Mouse (Mus musculus) adrenal gland, postnatal 10 days (tissue): ENCODE data around the gene Bbs9. TPM values are rescaled to one million over a fixed set of nuclear protein-coding genes. Genes with fewer than 3 reads are reported as not detected.
A peak's percentile ranks its signal among the peaks of the same experiment; 100 is the strongest.

Experiments used
- DNase-seq: peaks from one replicate; pipeline ENCODE4 v3.0.0; 2021; ENCODE audit warnings: mixed read lengths
- total RNA-seq, 2 experiments: library from RNA; stranded (reverse); gene quantifications; 2 replicates each; pipeline ENCODE4 v1.2.3; 2021

Gene Bbs9
- total RNA-seq, 2 experiments from 2014 or later: 12.0 to 16.4 TPM

DNA sequence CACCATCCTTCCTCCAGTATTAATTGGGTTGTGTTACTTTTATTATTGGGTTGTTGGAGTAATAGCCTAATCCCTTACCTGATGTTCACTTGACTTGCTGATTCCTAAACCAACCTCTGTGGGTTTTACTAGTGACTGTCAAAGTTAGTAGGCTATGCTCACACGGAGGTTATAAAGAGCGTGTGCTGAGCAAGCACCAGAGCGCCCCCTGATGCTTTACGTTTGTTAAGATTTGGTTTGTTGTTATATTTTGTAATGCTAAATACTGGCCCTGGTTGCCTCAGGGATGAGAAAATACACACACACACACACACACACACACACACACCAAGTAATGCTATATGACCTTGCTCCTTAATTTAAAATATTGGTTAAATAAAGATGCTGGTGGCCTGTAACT lies 219.9 kb downstream of the Bbs9 start:
- DNase-seq: no peak

DNA sequence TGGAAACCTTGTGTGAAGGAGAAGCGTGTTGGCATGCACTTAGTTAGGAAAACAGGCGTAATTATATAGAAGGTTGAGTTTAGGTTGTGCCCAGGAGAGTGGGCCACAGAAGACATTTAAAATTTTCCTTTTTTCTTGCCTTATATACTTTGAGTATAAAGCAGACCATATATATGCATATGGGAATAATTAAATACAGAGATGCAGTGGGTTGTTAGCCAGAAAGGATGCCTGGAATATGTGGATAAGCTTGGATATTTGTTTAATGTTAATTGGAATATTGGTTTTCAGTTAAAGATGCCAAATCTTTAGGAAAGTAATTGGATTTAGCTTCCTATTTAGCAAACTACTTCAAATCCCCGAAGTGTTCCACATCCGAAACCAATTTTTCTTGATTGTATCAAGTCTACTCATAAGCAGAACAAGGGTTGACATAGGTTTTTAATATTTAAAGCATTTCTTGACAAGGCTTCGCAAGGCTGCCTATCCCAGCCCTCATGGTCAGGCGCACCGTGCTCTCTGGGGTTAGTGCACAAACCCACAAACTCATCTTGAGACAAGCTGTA lies 221.4 kb downstream of the Bbs9 start:
- no peak for DNase-seq

DNA sequence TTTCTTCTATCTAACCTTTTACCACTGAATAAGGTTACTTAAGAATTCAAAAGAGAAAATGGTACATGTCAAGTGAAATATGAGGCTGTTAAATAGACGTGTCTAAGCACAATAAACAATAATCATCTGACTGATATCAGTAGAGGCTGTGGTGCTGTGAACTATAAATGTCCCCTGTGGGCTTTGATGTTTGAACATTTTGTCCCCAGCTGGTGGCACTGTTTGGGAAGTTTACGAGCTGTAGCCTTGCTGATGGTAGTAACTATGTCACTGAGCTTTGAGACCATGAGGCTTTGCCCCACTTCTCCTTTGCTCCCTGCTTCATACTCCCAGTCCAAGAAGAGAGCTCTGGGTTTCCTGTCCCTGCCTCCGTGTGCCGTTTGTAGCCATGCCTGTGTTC lies 222.3 kb downstream of the Bbs9 start:
- no peak for DNase-seq

DNA sequence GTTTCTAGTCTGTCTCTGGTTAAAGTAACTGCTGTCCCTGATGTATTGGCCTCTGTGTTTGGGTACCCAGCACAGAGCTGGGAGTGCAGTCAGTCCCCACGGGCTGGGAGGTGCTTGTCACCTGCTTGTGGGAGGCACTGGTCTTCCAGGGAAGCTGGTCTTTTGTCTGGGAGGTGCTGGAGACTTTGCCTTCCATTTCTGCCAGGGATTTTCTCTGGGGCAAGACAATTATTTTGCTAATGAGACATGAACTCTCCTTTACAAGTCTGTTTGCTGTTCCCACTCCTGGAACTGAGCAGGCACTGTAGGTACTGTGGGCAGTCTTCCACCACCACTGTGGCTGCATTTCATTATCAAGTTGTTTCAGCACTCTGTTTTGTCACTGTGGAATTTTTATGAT lies 223.0 kb downstream of the Bbs9 start:
- no peak for DNase-seq

DNA sequence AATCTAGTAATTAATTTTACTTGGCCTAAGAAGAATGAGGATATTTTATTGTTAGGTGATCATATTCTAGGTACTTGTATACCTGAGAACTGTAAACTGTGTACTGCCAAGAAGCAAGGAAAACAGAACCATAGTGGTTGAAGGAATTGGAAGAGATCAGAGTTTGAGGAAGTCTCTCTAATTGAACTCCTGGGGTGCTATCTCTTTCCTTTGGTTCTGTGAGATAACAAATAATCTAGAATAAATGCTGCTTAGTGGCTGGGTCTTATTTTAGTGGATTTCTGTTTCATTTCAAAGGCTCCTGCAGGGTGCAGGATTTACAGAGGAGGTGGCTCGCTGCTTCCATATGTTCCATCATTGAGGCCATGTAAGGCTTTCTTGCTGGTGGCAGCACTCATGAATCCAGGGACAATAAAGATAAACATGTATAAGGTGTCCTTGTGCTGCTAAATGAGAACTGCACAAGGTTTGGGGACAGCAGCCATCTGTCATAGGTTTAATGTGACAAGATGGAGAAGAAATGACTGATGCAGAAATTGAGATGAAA lies 226.6 kb downstream of the Bbs9 start:
- DNase-seq: no peak

DNA sequence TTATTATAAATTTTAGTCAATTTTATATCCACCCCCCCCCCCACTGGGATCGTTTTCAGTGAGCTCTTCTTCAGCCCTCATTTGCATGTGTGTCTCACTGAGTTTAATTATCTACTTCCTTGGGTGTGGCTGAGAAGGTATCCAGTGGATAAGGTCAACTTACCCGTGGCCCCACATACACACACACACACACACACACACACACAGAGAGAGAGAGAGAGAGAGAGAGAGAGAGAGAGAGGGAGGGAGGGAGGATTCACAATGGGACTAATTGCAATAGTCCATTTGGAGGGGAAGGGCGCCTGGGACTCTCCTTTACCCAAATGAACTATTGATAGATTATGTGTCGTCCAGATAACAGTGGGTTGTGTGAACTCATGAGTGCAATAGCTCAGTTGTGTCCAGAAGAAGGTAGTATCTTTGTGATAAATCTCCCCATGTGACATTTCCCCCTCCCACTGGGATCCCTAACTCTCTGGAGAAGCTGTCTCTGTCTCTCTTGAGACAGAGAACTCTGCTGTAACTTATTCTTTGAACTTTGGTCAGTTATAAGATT lies 227.4 kb downstream of the Bbs9 start:
- DNase-seq: no peak

DNA sequence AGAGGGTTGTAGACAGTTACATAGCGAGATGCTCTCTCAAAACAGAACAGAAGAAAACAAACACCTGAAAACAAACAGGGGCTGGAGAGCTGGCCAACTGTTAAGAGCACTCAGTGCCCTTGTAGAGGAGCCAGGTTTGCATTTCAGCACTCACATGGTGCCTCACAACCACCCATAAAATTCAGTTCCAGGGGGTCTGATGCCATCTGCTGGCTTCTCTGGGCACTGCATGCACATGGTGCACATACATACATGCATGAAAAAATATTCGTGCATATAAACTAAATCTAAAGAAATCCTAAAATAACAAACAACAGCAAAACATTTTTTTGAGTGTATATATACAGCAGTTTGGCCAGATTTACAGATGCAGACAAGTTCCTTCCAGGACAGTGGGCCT lies 228.0 kb downstream of the Bbs9 start:
- no peak for DNase-seq

DNA sequence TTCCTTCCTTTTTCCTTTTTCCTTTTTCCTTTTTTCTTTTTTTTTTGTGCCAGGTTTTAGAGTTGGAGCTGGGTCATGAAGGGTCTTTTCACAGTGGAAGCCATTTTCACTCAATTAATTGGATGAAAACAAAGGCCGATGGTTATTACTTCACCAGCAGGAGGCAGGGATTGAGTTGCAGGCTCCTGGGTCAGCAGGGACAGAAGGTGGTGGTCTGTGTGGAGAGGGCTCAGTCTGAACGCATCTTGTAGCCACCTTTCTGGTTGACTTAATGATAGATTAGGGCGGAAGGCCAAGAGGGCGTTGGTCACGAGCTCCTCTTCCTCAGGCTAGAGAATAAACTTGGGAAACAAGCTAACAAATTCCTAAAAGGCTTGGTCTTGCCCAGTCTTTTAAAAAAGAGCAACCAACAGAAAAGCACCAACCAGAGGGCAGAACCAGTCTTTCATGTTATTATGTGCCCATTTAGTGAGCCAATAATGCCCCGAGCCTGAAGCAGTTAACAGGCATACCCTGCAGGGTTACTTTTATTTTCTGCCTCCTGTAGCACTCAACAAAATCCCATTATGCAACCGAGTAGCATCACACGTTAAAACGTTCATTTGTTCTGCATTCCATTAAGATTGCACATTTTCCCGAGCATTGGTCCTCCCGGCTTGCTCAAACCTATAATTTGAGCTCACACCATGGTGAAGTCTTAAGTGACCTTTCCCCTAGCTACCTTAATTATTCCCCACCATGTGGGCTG lies 231.8 kb downstream of the Bbs9 start:
- no peak for DNase-seq

DNA sequence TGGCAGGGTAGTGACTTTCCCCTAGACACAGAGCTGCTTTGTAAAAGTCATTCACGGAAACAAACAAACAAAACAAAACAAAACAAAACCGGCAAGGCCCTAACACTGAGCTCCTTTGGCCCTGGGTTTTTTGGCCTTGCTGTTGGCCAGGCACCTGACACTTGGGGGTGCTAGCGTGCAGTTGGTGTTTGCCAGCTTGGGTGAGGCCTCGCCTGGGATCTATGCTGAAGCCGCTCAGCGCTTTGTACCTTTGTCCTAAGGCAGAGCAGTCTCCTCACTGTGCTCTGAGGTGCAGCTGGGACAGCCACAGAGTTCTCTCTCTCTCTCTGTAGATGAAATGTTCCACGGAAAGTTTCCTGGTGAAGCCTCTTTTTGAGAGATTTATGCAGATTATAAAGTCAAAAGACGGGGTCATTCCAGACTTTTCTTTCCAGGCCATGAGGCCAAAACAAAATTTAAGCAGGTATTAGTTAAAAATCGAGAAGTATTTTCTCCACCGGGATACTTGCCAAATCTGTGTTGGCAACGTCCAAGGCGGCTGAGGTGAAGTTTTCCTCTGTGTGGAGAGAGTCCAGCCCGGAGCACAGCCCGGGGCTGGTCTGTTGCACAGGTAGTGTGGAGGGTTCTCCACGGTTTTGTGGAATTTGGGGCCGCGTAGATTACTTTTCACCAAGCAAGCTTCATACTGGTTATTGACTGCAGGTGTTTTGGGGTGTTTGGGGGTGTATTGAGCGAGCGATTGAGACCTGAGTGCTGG lies 233.6 kb downstream of the Bbs9 start:
- peak; percentile 82 for DNase-seq

DNA sequence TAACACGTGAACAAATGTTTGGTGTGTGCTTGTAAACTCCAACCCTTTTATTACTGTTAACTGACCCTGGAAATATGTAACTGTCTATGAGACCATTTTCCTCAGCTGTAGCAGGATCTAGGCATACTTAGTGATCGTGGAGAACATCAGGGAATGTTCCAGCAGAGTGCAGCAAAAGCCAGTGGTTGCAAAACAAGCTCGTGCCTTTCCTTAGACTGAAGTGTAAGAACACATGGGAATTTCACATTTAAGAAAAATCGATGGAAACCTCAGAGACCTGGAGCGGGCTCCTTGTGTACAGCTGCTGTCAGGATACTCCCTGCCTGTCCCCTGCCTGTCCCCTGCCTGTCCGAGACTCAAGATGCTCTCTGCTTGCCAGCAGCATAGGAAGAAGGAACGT lies 234.5 kb downstream of the Bbs9 start:
- peak; percentile 11 for DNase-seq

DNA sequence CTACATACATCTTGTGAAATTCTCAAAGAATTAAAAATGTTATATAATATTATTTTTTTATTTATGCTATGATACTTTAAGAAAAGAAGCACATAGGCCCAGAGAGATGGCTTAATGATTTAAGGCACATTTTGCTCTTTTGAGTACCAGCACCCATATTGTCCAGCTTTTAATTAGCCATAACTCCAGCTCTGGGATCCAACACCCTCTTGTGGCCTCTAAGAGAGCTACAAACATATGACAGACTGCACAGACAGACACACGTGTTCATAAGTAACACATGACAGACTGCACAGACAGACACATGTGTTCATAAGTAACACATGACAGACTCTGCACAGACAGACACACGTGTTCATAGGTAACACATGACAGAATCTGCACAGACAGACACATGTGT lies 235.8 kb downstream of the Bbs9 start:
- no peak for DNase-seq

DNA sequence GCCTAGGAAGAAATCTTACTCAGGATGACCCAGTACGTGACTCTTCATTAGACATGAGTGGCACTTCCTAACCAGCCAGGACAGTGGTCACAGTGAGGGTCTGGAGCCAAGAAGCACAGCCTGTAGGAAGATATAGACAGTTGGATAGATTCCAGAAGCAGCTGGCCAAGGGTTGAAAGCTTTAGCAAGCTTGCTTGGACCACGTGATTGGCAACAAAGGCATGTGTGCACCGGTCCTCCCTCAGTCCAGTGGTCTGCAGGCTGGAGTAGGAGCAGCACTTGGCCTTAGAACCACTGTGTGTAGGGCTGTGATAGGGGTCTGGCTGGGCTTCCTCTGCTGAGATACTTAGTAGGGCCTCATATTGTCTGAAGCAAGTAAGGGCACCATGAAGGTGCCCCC lies 237.2 kb downstream of the Bbs9 start:
- DNase-seq: no peak

DNA sequence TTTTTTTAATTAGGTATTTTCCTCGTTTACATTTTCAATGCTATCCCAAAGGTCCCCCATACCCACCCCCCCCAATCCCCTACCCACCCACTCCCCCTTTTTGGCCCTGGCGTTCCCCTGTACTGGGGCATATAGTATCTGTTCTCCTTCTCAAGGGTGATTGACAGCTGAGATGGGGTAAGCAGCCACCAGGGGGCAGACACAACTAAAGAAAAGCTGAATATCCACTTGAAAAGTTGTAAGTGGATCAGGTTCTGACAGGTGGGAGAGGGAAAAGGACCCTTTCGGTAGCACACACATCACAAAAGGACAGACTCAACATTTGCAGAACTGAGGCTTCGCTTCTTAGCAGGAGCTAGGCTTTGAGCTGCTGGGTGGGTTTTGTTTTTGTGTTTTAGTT lies 237.8 kb downstream of the Bbs9 start:
- peak; percentile 77 for DNase-seq

DNA sequence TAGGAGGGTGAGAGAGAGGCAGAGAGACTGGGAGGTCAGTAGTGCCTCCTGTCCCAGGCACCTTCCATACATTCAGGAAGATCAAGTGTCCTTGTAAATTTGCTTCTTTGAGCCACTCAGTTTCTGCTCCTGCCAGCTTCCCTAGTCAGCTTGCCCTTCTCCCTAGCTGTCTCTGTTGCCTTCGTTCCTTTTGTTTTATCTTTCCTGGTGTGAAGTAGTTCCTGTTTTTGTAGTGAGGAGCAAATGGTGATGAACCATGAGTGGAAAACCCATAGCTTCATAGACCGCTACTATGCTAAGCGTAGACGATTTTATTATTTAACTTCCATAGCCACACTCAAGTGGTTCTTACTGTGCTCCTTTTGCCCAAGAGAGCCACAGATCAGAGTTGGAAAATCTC lies 242.1 kb downstream of the Bbs9 start:
- no peak for DNase-seq

DNA sequence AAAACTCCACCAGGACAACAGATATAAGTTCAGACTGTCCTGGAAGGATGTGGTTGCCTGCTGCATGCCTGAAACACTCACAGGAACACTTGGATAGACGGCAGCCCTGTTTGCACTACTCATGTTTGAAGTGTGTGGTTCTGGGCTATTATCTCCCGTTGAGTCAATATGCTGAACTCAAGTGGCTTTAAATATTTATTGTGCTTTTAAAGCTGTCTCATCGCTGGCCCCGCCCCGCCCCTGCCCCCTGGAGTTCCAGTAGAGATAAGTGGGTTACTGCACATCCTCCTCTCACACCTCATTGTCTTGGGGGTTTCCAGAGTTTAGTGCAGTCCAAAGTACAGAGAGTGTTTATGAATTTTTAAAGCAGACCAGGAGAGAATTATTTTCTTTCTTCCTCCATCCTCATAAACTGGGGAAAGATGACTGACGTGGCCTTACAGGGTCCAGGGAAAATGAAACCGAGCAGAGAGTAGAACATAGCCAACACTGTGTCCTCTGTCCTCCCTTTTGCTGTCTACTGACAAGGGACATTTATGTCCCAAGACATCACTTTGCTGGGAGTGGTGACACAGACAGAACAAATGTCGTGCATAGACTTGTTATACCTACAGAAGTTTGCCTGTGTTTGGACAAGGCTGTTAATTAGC lies 242.8 kb downstream of the Bbs9 start:
- DNase-seq: no peak

DNA sequence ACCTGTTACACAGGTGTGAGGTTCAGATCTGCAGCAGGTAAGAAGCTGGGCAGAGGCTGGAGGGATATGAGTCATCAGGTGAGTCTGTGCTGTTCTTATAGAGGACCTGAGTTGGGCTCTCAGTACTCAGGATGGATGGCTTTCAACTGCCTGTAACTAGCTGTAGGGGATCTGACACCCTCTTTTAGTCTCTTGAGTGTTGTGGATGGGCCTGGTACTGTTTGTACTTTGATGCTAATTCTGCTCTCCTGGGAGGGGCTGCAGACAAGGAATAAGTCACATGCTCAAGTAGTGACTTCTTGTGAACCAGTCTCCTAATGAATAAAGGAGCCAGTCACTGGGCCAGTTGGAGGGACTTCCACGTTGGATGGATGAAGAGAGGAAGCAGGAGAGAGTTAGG lies 257.1 kb downstream of the Bbs9 start:
- no peak for DNase-seq

DNA sequence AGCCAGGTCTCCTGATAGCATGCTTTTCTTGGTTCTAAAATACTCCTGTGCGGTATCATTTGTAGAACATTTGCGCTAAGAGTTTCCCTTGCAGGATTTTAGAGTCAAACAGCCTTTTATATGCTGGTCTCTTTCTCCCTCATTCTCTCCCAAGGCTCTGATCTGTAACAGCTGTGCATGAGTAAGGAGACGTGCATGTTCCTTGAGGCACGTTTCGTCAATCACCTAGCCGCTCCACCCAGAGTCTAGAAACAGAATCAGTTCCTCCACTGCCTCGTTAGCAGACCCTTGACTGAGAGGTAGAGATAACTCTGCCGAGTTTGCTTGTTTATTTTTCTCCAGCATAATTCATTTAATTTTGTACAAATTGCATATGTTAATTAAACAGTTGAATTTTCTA lies 259.4 kb downstream of the Bbs9 start:
- DNase-seq: no peak

DNA sequence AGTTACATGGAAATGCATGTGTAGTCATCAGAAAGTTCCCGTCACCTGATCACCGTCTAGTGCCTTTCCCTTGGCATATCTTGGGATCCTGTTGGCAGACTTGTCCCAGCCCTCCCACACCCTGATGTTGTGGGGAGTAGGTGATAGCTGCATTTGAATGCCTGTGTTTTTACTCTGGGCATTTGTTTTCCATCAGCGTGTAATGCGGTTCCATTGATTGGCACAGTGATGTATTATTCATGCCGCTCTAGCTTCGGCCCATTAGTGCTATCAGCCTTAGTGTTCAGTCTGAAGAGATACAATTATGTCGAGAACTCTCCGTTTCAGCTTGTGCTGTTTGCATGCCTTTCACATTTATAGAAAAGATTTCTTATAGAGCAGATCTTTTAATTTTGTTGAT lies 259.9 kb downstream of the Bbs9 start:
- no peak for DNase-seq

DNA sequence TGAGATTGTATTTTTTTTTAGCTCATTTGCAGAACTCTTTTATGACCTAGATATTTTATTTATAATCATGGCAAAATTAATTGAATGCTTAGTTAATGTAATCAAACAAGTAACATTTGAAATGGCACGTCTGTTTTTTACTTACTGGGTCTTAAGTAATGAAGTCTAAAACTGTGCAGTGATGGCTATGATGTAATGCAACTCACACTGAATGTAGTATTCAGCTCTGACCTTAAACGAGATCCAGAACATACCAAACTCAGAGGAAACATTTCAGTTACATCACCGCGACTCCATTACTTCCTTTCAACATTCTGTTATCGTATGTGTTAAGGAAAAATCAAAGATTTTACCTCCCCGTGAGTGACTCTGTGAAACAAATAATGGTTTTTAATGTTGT lies 262.4 kb downstream of the Bbs9 start:
- DNase-seq: no peak

DNA sequence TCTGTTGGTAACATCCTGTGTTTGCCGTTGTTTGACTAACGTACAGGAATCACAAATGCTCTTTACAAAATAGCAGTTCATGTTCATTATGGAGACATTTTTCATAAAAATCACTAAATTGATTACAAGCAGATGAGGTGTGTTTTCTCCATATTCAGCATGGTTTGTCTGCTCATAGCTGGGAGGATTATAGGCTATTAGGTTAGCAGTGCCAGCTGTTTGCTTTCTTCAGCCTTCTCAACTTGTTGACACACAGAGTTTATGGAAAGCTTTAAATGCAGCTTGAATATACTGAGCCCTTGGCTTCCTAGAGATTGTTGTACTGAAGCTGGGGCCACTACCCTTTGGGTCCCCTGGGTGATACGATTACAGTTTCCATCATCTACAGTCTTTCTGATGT lies 263.3 kb downstream of the Bbs9 start:
- DNase-seq: no peak

DNA sequence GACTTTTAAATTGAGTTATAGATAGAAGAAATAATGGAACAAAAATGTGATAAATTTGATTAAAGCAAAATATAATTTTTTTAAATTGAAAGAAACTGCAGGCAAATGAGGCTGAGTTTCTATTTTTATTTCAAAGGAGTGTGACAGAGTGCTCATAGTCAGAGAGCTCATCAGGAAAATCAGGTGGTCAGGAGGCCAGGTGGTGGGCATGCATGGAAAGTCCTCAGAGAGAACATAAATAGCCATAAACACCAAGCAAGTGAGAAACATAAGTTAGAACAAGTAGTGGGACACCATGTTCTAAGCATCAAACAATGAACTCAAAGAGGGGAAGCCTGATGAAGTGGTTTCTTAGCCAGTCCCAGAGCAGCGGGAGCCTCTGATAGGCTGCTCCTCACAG lies 266.5 kb downstream of the Bbs9 start:
- DNase-seq: no peak

DNA sequence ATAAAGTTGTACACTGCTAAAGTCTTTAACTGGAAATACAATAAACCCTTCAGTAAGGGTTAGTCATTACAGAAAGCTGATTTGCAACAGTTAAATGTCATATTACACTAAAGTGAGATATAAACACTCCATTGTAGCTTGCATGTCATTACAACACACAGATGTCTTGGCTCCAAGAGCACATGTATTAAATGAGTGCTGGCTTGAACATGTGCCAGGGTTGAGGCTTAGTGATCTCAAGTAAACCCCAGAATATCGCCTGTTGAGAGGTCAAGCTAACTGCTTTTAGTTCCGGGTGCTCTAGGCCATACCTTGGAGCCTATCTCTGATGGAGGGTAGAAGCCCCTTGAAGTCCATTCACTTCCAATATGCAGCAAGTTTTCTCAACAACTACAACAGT lies 273.1 kb downstream of the Bbs9 start:
- DNase-seq: peak; percentile 15
